Mouse (Mus musculus) lung, adult 2 months (tissue): ENCODE results near the gene Olig2.

ENCODE experiments used
- CTCF ChIP-seq: fragments of 200-500 bp; IDR thresholded peaks from 2 replicates; pipeline ENCODE4 v1.5.1; 2011; ENCODE audit warnings: mild to moderate bottlenecking, low read length, control low read depth; ENCODE audit not compliant: insufficient read depth
- POLR2A ChIP-seq: fragments of 200-500 bp; IDR thresholded peaks from 2 replicates; pipeline ENCODE4 v1.6.1; 2011; ENCODE audit warnings: low read depth, mild to moderate bottlenecking, control low read depth, low read length, borderline replicate concordance; ENCODE audit errors: extremely low read depth

GRCm38 (mm10) chr16:91226038-91226882 is 1.0 kb downstream of the Olig2 start:
- TF ChIP-seq POLR2A (no peak), CTCF (no peak)
